Mouse (Mus musculus): Measurements from ENCODE around the gene Psmb8.

DNA sequence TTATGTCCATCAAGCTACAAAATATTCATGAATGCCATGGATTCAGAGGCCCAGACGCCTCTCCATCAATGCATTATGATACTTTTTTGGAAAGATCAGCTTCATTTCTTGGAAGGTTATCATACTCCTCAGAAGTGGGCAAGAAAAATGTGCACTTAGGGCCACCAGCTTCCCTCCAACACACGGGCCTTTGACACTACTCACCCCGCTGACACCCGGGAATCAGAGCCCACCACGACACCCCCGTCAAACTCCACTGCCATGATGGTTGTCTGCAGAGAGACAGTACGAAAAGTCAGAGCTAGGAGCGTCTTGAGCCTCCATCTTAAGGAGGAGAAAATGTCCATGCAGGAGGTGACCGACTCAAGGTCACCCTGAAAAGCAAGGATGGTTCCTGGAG is 12.0 kb upstream of the Psmb8 start:
- TF ChIP-seq POLR2A (IDR thresholded peaks at IDR 0.05; ENCODE audit: extremely low read depth, insufficient read depth, low read length) (no peak), CTCF (IDR thresholded peaks at IDR 0.05; ENCODE audit: low read depth, low read length) (no peak)
